Mouse (Mus musculus) telencephalon, adult 2 months (tissue): Measurements from ENCODE around the gene Ceacam16.

Source experiments
- DNase-seq: peaks from one replicate; pipeline ENCODE4 v3.0.0-alpha.2; 2011; ENCODE audit warnings: low read depth, low spot score

Ceacam16 gene

GRCm38 (mm10) chr7:19816224-19816771, 44.8 kb downstream of the Ceacam16 start:
- no peak for DNase-seq

GRCm38 (mm10) chr7:19815296-19816223, 45.5 kb downstream of the Ceacam16 start:
- no peak for DNase-seq

GRCm38 (mm10) chr7:19813579-19814122, 47.4 kb downstream of the Ceacam16 start:
- DNase-seq: no peak

- no peak for DNase-seq
Observed at GRCm38 (mm10) chr7:19813161-19813560, 47.9 kb downstream of the Ceacam16 start.

GRCm38 (mm10) chr7:19811114-19811513, 50.0 kb downstream of the Ceacam16 start:
- DNase-seq: no peak

- DNase-seq: no peak
Observed at GRCm38 (mm10) chr7:19809369-19809768, 51.7 kb downstream of the Ceacam16 start.

GRCm38 (mm10) chr7:19806356-19806969, 54.6 kb downstream of the Ceacam16 start:
- DNase-seq: no peak

GRCm38 (mm10) chr7:19802995-19803394, 58.1 kb downstream of the Ceacam16 start:
- DNase-seq: no peak
